13 mouse cellular contexts compared by ENCODE assay signal in the genomic region with DNA sequence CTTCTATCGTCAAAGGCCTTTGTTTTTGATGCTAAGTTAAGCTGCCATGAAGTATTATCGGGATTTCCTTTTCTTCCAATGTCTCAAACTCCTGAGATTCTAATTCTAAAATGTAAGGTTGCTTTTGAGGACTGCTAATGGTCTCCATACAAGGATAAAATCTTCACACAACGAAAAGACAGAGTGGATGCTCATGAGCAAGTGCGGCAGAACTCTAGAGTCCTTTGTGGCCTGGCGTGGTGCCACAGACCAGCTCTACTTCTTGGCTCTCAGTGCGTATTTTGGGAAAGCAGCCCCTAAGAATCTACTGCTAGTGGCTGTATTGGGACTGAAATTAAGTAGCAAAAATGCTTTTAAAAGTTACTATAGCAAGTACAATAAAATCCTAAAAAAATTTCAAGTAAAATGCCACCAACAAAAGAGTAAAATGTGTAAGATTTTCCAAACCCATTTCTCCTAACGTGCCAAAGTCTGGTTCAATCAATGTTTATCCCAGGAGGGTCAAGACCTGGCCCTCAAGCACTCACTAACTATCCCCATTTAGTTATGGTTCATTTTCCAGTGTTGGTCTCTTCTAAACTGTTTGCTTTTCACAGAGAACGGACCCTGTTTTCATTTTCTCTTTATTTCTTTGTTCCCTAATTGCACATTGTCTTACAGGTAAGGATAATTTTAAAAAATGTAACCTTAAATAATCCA. TPM values are rescaled to one million over a fixed set of nuclear protein-coding genes. Genes with fewer than 3 reads are reported as not detected.
DNase-seq lines count a peak whose midpoint lies in the region; ATAC-seq lines count a peak whose summit lies in the region.
"Had no signal": no experiment of that assay in that cellular context is flagged by ENCODE, and none has a peak within 500 bp of the region (broad histone marks: within the 10 kb centered on the region; RNA-seq: fewer than 3 reads in every experiment).

No protein-coding gene starts in this region.

- H3K27me3 ChIP-seq in heart, embryonic 15.5 days: no peaks in the 10 kb centered on the region
- no peaks in the 10 kb centered on the region for H3K27me3 ChIP-seq in kidney, embryonic 16.5 days (ENCODE audit: insufficient read depth, low read length)
- H3K27me3 ChIP-seq: embryonic facial prominence, embryonic 12.5 days had no signal

- no peak overlapping the region for H3K9ac ChIP-seq in heart, embryonic 15.5 days
- no peak overlapping the region for H3K9ac ChIP-seq in kidney, embryonic 16.5 days (replicated peaks; ENCODE audit: low read length)
- H3K9ac ChIP-seq: embryonic facial prominence, embryonic 12.5 days had no signal

- no peak for ATAC-seq in heart, embryonic 15.5 days (replicated peaks; ENCODE audit: insufficient number of reproducible peaks, insufficient read depth, low FRiP score, low read depth)
- ATAC-seq in kidney, embryonic 16.5 days (ENCODE audit: low FRiP score, low TSS enrichment): no peak

- intact Hi-C loops in heart, postnatal 25 days (cut with DNase I): no loop called here
- intact Hi-C loops in left cerebral cortex, postnatal 36 days (cut with DNase I): no loop called here

- H3K27ac ChIP-seq in heart, embryonic 15.5 days: peak overlapping the region; percentile 49; the same call in 1 of the 2 replicates
- H3K27ac ChIP-seq in kidney, embryonic 16.5 days (ENCODE audit: low read length): 0 out of 2 replicates have a peak overlapping the region, but pooled peaks have one; percentile 26
- H3K27ac ChIP-seq: embryonic facial prominence, embryonic 12.5 days; macrophage had no signal

- no peak for DNase-seq in heart, postnatal 25 days (ENCODE audit: low spot score)
- DNase-seq in urinary bladder, postnatal 14 days (ENCODE audit: low spot score): peak; percentile 13
- no peak for DNase-seq in urinary bladder, postnatal 25 days (ENCODE audit: low spot score)
- DNase-seq in neural tube, embryonic 10.5 days (ENCODE audit: extremely low spot score, low spot score): no peak
- no peak for DNase-seq in left cerebral cortex, postnatal 36 days (ENCODE audit: low spot score in 2 of 2)
- DNase-seq in adrenal gland, postnatal 4 days (ENCODE audit: low spot score in 2 of 2): no peak
- DNase-seq: layer of hippocampus, adult 9-11 months; thymus, adult 18-20 months had no signal

- 71% methylated on average over 8 of the region's 8 CpGs for WGBS in heart, embryonic 15.5 days
- WGBS in kidney, embryonic 16.5 days: 73% methylated on average over 8 of the region's 8 CpGs

- no peaks in the 10 kb centered on the region for H3K9me3 ChIP-seq in heart, embryonic 15.5 days (replicated peaks)
- H3K9me3 ChIP-seq in kidney, embryonic 16.5 days (ENCODE audit: low read length): no peaks in the 10 kb centered on the region
- H3K9me3 ChIP-seq: embryonic facial prominence, embryonic 12.5 days had no signal

- no peaks in the 10 kb centered on the region for H3K36me3 ChIP-seq in heart, embryonic 15.5 days
- H3K36me3 ChIP-seq in kidney, embryonic 16.5 days (ENCODE audit: insufficient read depth, low read length): no peaks in the 10 kb centered on the region
- H3K36me3 ChIP-seq: embryonic facial prominence, embryonic 12.5 days had no signal

- H3K4me3 ChIP-seq in heart, embryonic 15.5 days: no peak overlapping the region
- no peak overlapping the region for H3K4me3 ChIP-seq in kidney, embryonic 16.5 days (ENCODE audit: low read length)
- H3K4me3 ChIP-seq: embryonic facial prominence, embryonic 12.5 days had no signal

- 0 out of 2 replicates have a peak, but pooled peaks cover 3% of the 10 kb centered on the region for H3K4me1 ChIP-seq in heart, embryonic 15.5 days (replicated peaks)
- no peaks in the 10 kb centered on the region for H3K4me1 ChIP-seq in kidney, embryonic 16.5 days (ENCODE audit: insufficient read depth, low read length)

- no peak overlapping the region for H3K4me2 ChIP-seq in heart, embryonic 15.5 days
- no peak overlapping the region for H3K4me2 ChIP-seq in kidney, embryonic 16.5 days (replicated peaks; ENCODE audit: low read depth, low read length)
- H3K4me2 ChIP-seq: embryonic facial prominence, embryonic 12.5 days had no signal

RNA-seq across cellular contexts. Expression of gene Omd, which starts 2.2 kb away (rescaled TPM):
- 0.73 and 1.2 TPM in 2 replicates for polyA plus RNA-seq in heart, embryonic 15.5 days (2015; fragmentation: Nextera tagmentation; extraction: Ambion mirVana)
- total RNA-seq in heart, postnatal 25 days (2021): 1 to 10 TPM in 1 of 2 experiments, under 1 TPM in 1; 0.84 to 1.5 TPM
- polyA plus RNA-seq in kidney, embryonic 16.5 days (2015; fragmentation: Nextera tagmentation; extraction: Ambion mirVana): 1.0 and 2.0 TPM in 2 replicates
- 1 to 10 TPM; 1.4 to 3.1 TPM for total RNA-seq in left cerebral cortex, postnatal 36 days (2021)
- total RNA-seq in adrenal gland, postnatal 4 days (2021): 1 to 10 TPM; 1.5 to 1.7 TPM
- total RNA-seq: ES-E14 had no signal
- polyA plus RNA-seq: macrophage had no signal

RNA-seq across cellular contexts. Expression of gene Ogn, which starts 23.4 kb away (rescaled TPM):
- polyA plus RNA-seq in heart, embryonic 15.5 days (2015; fragmentation: Nextera tagmentation; extraction: Ambion mirVana): 51.3 and 59.7 TPM in 2 replicates
- 10 to 100 TPM; 85.5 to 89.3 TPM for total RNA-seq in heart, postnatal 25 days (2021)
- polyA plus RNA-seq in kidney, embryonic 16.5 days (2015; fragmentation: Nextera tagmentation; extraction: Ambion mirVana): 54.9 and 59.1 TPM in 2 replicates
- total RNA-seq in left cerebral cortex, postnatal 36 days (2021): 1 to 10 TPM; 4.2 to 9.3 TPM
- 10 to 100 TPM; 54.9 to 57.2 TPM for total RNA-seq in adrenal gland, postnatal 4 days (2021)
- polyA plus RNA-seq: macrophage had no signal

RNA-seq across cellular contexts. Expression of gene Aspn, which starts 40.2 kb away (rescaled TPM):
- 31.8 and 32.2 TPM in 2 replicates for polyA plus RNA-seq in heart, embryonic 15.5 days (2015; fragmentation: Nextera tagmentation; extraction: Ambion mirVana)
- total RNA-seq in heart, postnatal 25 days (2021): 10 to 100 TPM; 24.0 to 28.6 TPM
- 16.0 and 19.9 TPM in 2 replicates for polyA plus RNA-seq in kidney, embryonic 16.5 days (2015; fragmentation: Nextera tagmentation; extraction: Ambion mirVana)
- 1 to 10 TPM; 1.1 to 1.3 TPM for total RNA-seq in left cerebral cortex, postnatal 36 days (2021)
- total RNA-seq in adrenal gland, postnatal 4 days (2021): 10 to 100 TPM; 28.6 to 39.0 TPM
- total RNA-seq: ES-E14 had no signal
- polyA plus RNA-seq: macrophage had no signal

Comparison
In these comparisons a context has a peak if more than half of its experiments do, and no peak if none do; other contexts are left out.
1. RNA of gene Ogn, which starts 23.4 kb away (total RNA-seq): 85.5 to 89.3 TPM in heart, postnatal 25 days and 54.9 to 57.2 TPM in adrenal gland, postnatal 4 days; 4.2 to 9.3 TPM in left cerebral cortex, postnatal 36 days; every median in the first group is over 4 times any median in the second.
2. RNA of gene Aspn, which starts 40.2 kb away (total RNA-seq): 28.6 to 39.0 TPM in adrenal gland, postnatal 4 days and 24.0 to 28.6 TPM in heart, postnatal 25 days; 1.1 to 1.3 TPM in left cerebral cortex, postnatal 36 days; every median in the first group is over 10 times any median in the second.